Mouse (Mus musculus) bone marrow, adult 2 months (tissue): ENCODE measurements around the gene Gpld1.

Source experiments
- CTCF ChIP-seq: fragments of 200-500 bp; IDR thresholded peaks from 2 replicates; pipeline ENCODE4 v1.5.1; 2011; ENCODE audit warnings: low read length, control low read depth; ENCODE audit not compliant: control insufficient read depth, insufficient read depth
- POLR2A ChIP-seq: fragments of 200-500 bp; IDR thresholded peaks from 2 replicates; pipeline ENCODE4 v1.6.1; 2011; ENCODE audit warnings: low read depth, mild to moderate bottlenecking, control low read depth, low read length, borderline replicate concordance; ENCODE audit not compliant: control insufficient read depth

- TF ChIP-seq CTCF = no peak
- no peak for TF ChIP-seq POLR2A
Measured at GRCm38 (mm10) chr13:24937108-24937838, 5.7 kb upstream of the Gpld1 start, which contains the start of gene Aldh5a1.
